14 mouse cellular contexts compared by ENCODE assay signal in genomic region chr14:73637460-73637859, GRCm38 (mm10). TPM values are rescaled to one million over a fixed set of nuclear protein-coding genes. Genes with fewer than 3 reads are reported as not detected.
DNase-seq lines count a peak whose midpoint lies in the region; ATAC-seq and TF ChIP-seq lines count a peak whose summit lies in the region.
"Had no signal": no experiment of that assay in that cellular context is flagged by ENCODE, and none has a peak within 500 bp of the region (broad histone marks: within the 10 kb centered on the region; RNA-seq: fewer than 3 reads in every experiment).

No protein-coding gene starts in this region.

- peak; percentile 45 for TF ChIP-seq CTCF in lung, postnatal 0 days (IDR thresholded peaks at IDR 0.05)
- no peak for TF ChIP-seq CTCF in lung, adult 2 months (IDR thresholded peaks at IDR 0.05; ENCODE audit: insufficient read depth, low read length)

- no peaks in the 10 kb centered on the region for H3K9me3 ChIP-seq in lung, postnatal 0 days (ENCODE audit: low read length)
- H3K9me3 ChIP-seq in forebrain, embryonic 16.5 days (ENCODE audit: control insufficient read depth, low read length): no peaks in the 10 kb centered on the region
- H3K9me3 ChIP-seq: hindbrain, embryonic 13.5 days; neural tube, embryonic 15.5 days had no signal

- no peaks in the 10 kb centered on the region for H3K27me3 ChIP-seq in lung, postnatal 0 days (replicated peaks; ENCODE audit: insufficient read depth, low read length)
- no peaks in the 10 kb centered on the region for H3K27me3 ChIP-seq in forebrain, embryonic 16.5 days (replicated peaks; ENCODE audit: control insufficient read depth, insufficient read depth, low read length)
- H3K27me3 ChIP-seq: hindbrain, embryonic 13.5 days; megakaryocyte, embryonic 14.5 days; neural tube, embryonic 15.5 days had no signal

- no peaks in the 10 kb centered on the region for H3K4me1 ChIP-seq in lung, postnatal 0 days (ENCODE audit: insufficient read depth, low read depth, low read length)
- H3K4me1 ChIP-seq in lung, adult 2 months (ENCODE audit: control insufficient read depth, insufficient read depth, low read length): peaks cover 3% of the 10 kb centered on the region; the same call in 1 of the 2 replicates
- H3K4me1 ChIP-seq in forebrain, embryonic 16.5 days (replicated peaks; ENCODE audit: control insufficient read depth, insufficient read depth, low read length): 0 out of 2 replicates have a peak, but pooled peaks cover 1% of the 10 kb centered on the region
- H3K4me1 ChIP-seq: hindbrain, embryonic 13.5 days; neural tube, embryonic 15.5 days had no signal

- no peak overlapping the region for H3K4me3 ChIP-seq in lung, postnatal 0 days (ENCODE audit: low read depth, low read length)
- H3K4me3 ChIP-seq in lung, adult 2 months (replicated peaks; ENCODE audit: extremely low read depth, low read depth, low read length): no peak overlapping the region
- no peak overlapping the region for H3K4me3 ChIP-seq in forebrain, embryonic 16.5 days (replicated peaks; ENCODE audit: low read length)
- H3K4me3 ChIP-seq: hindbrain, embryonic 13.5 days; left cerebral cortex, adult 2 months; megakaryocyte, embryonic 14.5 days; neural tube, embryonic 15.5 days had no signal

- DNase-seq in adrenal gland, adult (ENCODE audit: inconsistent age in 2 of 2, low spot score in 1 of 2): peak; percentile 36 to 77
- no peak for DNase-seq in adrenal gland, postnatal 4 days (ENCODE audit: low spot score in 2 of 2)
- DNase-seq in lung, postnatal 0 days (ENCODE audit: low spot score): peak; percentile 5
- no peak for DNase-seq in lung, adult 2 months
- peak; percentile 49 to 62 for DNase-seq in adrenal gland, postnatal 36 days
- DNase-seq in naive thymus-derived CD4-positive, alpha-beta T cell, adult 2 months (ENCODE audit: low read depth): peak; percentile 3
- DNase-seq: B cell, adult 2 months; gastrocnemius, postnatal 36 days had no signal

- H3K9ac ChIP-seq in lung, postnatal 0 days (replicated peaks; ENCODE audit: low read depth): no peak overlapping the region
- H3K9ac ChIP-seq in forebrain, embryonic 16.5 days (replicated peaks; ENCODE audit: low read depth, low read length): no peak overlapping the region
- H3K9ac ChIP-seq: hindbrain, embryonic 13.5 days; neural tube, embryonic 15.5 days had no signal

- no peak for TF ChIP-seq EP300 in lung, postnatal 0 days (IDR thresholded peaks at IDR 0.05)

- no peak overlapping the region for H3K4me2 ChIP-seq in lung, postnatal 0 days (replicated peaks; ENCODE audit: low read depth, low read length)
- H3K4me2 ChIP-seq in forebrain, embryonic 16.5 days (ENCODE audit: low read length): no peak overlapping the region
- H3K4me2 ChIP-seq: hindbrain, embryonic 13.5 days; neural tube, embryonic 15.5 days had no signal

- no peak overlapping the region for H3K27ac ChIP-seq in lung, postnatal 0 days (ENCODE audit: low read length)
- H3K27ac ChIP-seq in forebrain, embryonic 16.5 days (ENCODE audit: low read length): no peak overlapping the region
- H3K27ac ChIP-seq: hindbrain, embryonic 13.5 days; left cerebral cortex, adult 2 months; neural tube, embryonic 15.5 days had no signal

- H3K36me3 ChIP-seq in lung, postnatal 0 days (ENCODE audit: insufficient read depth, low read length): no peaks in the 10 kb centered on the region
- no peaks in the 10 kb centered on the region for H3K36me3 ChIP-seq in forebrain, embryonic 16.5 days (ENCODE audit: control insufficient read depth, insufficient read depth)
- H3K36me3 ChIP-seq: hindbrain, embryonic 13.5 days; neural tube, embryonic 15.5 days had no signal

- no peak for TF ChIP-seq POLR2A in lung, adult 2 months (IDR thresholded peaks at IDR 0.05; ENCODE audit: borderline replicate concordance, extremely low read depth, low read depth, low read length)

- no peak for ATAC-seq in lung, postnatal 0 days
- no peak for ATAC-seq in inflammation-experienced regulatory T-cells, adult 6 months
- no peak for ATAC-seq in forebrain, embryonic 16.5 days

RNA-seq across cellular contexts. Expression of gene Gm21750, which starts 23.6 kb away (rescaled TPM):
- total RNA-seq in adrenal gland, postnatal 4 days (2021): not detected
- polyA plus RNA-seq in lung, postnatal 0 days (2015; fragmentation: Nextera tagmentation; extraction: Ambion mirVana): not detected in 2 replicates
- polyA plus RNA-seq in lung, adult 2 months (2012; rRNA removed): not detected in 2 replicates
- total RNA-seq in adrenal gland, postnatal 36 days (2021): not detected
- polyA plus RNA-seq in inflammation-experienced regulatory T-cells, adult 6 months (2017; shearing (Covaris generic)): not detected
- polyA plus RNA-seq in forebrain, embryonic 16.5 days (2015; fragmentation: Nextera tagmentation; extraction: Ambion mirVana): not detected in 2 replicates
- total RNA-seq: gastrocnemius, postnatal 36 days had no signal
- polyA plus RNA-seq: hindbrain, embryonic 13.5 days; neural tube, embryonic 15.5 days had no signal

Comparison
In these comparisons a context has a peak if more than half of its experiments do, and no peak if none do; other contexts are left out.
1. DNase-seq: peak in adrenal gland, adult (2 of 2), lung, postnatal 0 days (single experiment), adrenal gland, postnatal 36 days (2 of 2) and naive thymus-derived CD4-positive, alpha-beta T cell, adult 2 months (single experiment); none in adrenal gland, postnatal 4 days (0 of 2) and lung, adult 2 months (single experiment).